Mouse (Mus musculus): Measurements from ENCODE around the gene Atg16l1.

The Atg16l1 gene

GRCm38 (mm10) chr1:87755641-87756470 is at the start of gene Atg16l1:
Gene Atg16l1, plus strand, starts transcription at chr1:87755870.
- in situ Hi-C loops (cut with MboI; ENCODE audit: low sequenced_read_pairs) = no loop called here

GRCm38 (mm10) chr1:87706361-87706760 is 49.3 kb upstream of the Atg16l1 start:
- in situ Hi-C loops (cut with MboI; ENCODE audit: low sequenced_read_pairs) = no loop called here

DNA sequence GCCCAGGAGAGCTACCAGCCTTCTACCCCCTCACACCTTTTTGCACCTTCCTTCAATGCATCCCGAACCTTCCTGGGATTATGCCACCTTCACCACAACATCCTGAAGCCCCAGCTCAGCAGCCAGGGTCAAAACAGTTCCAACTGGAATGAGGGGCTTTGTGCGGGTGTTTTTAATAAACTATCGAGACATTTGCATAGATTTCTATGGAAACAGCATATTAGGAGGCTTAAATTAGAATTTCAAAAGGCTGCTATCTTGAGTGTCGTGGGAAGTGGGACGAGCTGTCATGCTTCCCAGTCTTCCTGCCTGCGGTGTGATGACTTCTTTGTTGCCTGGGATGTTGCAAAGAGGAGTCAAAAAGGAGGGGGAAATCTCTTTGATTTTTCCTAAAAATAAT is 46.6 kb upstream of the Atg16l1 start:
- in situ Hi-C loops (cut with MboI; ENCODE audit: low sequenced_read_pairs) = no loop called here

- in situ Hi-C loops (cut with MboI; ENCODE audit: low sequenced_read_pairs) = no loop called here
Observed at GRCm38 (mm10) chr1:87709661-87710270, 45.9 kb upstream of the Atg16l1 start.

- in situ Hi-C loops (cut with MboI; ENCODE audit: low sequenced_read_pairs) = no loop called here
Observed at GRCm38 (mm10) chr1:87711938-87712613, 43.6 kb upstream of the Atg16l1 start.

- in situ Hi-C loops (cut with MboI; ENCODE audit: low sequenced_read_pairs) = no loop called here
Observed at GRCm38 (mm10) chr1:87712614-87712971, 43.1 kb upstream of the Atg16l1 start.

DNA sequence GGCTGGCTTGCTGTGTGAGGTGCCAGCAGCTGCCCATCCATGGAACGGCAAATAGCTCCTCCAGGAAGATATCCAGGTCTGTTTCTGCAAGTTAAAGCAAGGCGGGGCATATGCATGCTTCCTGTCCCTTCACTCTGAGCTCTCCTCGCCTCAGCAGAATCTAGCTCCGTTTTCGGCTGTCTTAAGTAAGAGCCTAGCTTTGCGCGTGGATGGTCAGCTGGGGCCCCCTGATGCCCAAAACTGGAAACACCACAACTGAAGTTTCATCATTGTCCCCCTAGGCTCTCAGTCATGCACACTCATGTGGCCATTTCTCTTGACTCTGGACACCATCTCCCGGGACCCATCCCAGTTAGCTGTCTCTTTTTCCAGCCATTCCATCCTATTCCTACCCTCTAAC is 34.3 kb upstream of the Atg16l1 start:
- in situ Hi-C loops (cut with MboI; ENCODE audit: low sequenced_read_pairs) = no loop called here

DNA sequence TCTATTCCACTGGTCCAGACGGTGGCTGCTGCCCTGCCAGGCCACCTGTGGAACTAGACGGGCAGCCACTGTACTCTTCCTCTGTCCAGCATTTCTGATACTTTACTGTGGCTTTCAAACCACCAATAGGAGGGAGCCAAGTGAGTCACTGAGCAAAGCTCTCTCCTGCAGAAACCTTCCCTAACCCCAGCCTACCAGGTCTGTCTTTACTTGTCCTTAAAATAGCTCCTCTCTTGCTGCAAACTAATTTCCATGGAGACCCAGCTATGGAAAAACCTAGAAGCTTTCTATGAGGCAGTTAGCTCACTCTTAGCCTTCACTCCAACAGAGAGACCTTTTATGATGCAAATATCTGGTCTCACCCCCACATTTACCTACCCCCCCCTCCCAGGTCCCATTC is 33.6 kb upstream of the Atg16l1 start:
- in situ Hi-C loops (cut with MboI; ENCODE audit: low sequenced_read_pairs) = no loop called here

DNA sequence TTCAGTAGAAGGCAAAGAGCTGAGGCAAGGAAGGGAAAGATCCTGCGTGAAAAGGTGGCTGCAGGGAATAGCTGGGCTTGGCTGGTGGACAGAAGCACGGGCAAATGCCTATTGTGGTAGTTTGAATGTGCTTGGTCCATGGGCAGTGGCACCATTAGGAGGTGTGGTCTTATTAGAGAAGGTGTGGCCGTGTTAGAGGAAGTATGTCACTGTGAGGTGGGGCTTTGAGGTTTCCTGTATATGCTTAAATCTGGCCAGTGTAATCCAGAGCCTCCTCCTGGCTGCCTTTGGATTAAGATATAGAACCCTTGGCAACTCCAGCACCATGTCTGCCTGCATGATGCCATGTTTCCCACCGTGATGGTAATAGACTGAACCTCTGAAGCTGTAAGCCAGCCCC is 32.3 kb upstream of the Atg16l1 start:
- in situ Hi-C loops (cut with MboI; ENCODE audit: low sequenced_read_pairs) = no loop called here

GRCm38 (mm10) chr1:87729070-87729469 is 26.6 kb upstream of the Atg16l1 start:
- in situ Hi-C loops (cut with MboI; ENCODE audit: low sequenced_read_pairs) = no loop called here

- in situ Hi-C loops (cut with MboI; ENCODE audit: low sequenced_read_pairs) = no loop called here
Observed at GRCm38 (mm10) chr1:87729850-87730249, 25.8 kb upstream of the Atg16l1 start.

GRCm38 (mm10) chr1:87730271-87730670 is 25.4 kb upstream of the Atg16l1 start:
- in situ Hi-C loops (cut with MboI; ENCODE audit: low sequenced_read_pairs) = no loop called here

DNA sequence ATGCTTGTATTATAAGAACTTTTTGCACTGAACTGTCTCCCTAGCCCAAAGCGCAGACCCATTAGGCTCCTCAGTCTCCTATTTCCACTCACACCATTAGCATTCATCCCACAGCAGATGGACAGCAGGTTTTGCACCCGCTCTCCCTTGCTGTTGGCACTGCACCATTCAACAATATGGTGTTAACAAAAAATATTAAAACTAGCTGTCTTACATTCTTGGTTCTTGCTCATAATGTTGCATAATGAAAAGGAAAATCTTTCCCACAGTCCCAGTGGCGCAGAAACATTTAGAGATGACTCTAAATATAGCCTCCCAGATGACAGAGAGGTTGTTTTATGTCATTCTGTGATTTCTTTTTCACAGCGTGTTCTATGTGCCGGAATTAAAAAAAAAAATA is 22.5 kb upstream of the Atg16l1 start:
- in situ Hi-C loops (cut with MboI; ENCODE audit: low sequenced_read_pairs) = no loop called here

- in situ Hi-C loops (cut with MboI; ENCODE audit: low sequenced_read_pairs) = no loop called here
Observed at GRCm38 (mm10) chr1:87734153-87734552, 21.5 kb upstream of the Atg16l1 start.

GRCm38 (mm10) chr1:87740584-87741290 is 14.9 kb upstream of the Atg16l1 start:
- in situ Hi-C loops (cut with MboI; ENCODE audit: low sequenced_read_pairs) = no loop called here

DNA sequence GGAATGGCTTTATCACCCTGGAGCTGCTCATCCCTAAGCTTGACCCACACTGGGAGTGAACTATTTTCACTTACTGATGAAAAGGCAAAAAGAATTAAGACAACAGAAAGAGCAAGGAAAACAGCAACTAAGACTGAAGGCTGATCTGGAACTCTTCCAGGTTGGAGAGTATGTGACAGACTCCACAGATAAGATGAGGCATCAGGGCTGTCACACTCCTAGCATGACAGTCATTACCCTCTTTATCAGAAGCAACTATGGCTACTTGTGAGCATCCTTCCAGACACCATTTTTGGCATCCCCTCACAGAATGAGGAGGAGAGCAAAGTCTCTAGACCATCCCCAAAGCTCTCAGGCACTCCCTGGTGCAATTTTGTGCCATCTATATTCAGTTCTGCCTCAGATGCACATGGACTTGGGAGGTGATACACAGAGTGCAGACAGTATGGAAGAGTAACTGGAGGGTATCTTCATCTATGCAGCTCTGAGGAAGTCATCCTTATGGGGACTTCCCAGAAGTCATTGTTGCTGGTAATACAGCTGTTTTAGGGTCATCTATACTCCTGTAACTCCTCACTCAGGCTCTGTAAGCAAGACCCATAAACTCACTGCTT is 6.2 kb upstream of the Atg16l1 start:
- in situ Hi-C loops (cut with MboI; ENCODE audit: low sequenced_read_pairs) = no loop called here

GRCm38 (mm10) chr1:87763821-87764220 is 8.2 kb downstream of the Atg16l1 start:
- in situ Hi-C loops (cut with MboI; ENCODE audit: low sequenced_read_pairs) = no loop called here

GRCm38 (mm10) chr1:87765741-87766140 is 10.1 kb downstream of the Atg16l1 start:
- in situ Hi-C loops (cut with MboI; ENCODE audit: low sequenced_read_pairs) = no loop called here

DNA sequence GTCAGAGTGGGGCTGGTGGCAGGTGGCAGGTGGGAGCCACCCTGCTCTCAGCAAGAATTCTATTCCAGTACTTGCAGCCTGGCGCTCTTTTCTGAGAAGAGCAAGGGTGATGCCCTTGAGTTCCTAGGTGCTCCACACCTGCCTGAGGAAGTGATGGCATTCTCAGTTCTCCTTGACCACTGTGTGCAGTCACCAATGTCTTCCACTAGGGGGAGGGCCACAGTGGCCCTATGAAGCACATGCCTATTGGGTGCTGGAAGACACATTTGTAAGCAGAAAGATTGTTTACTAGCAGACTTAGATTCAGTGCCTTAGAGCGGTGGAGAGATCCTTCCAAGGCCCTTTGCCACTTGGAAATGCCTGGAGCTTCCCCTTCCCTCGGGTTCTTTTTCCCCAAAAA is 10.6 kb downstream of the Atg16l1 start:
- in situ Hi-C loops (cut with MboI; ENCODE audit: low sequenced_read_pairs) = no loop called here

- in situ Hi-C loops (cut with MboI; ENCODE audit: low sequenced_read_pairs) = no loop called here
Observed at GRCm38 (mm10) chr1:87769263-87769662, 13.6 kb downstream of the Atg16l1 start.

GRCm38 (mm10) chr1:87770486-87770885 is 14.8 kb downstream of the Atg16l1 start:
- in situ Hi-C loops (cut with MboI; ENCODE audit: low sequenced_read_pairs) = loop anchor here (10.0 kb wide), 1 partner anchor 154 kb away; no protein-coding TSS in a partner anchor

All from CH12F3 (cell line).